Mouse (Mus musculus) limb, embryonic 14.5 days (tissue): ENCODE measurements around the gene Bmp6. TPM values are rescaled to one million over a fixed set of nuclear protein-coding genes. Genes with fewer than 3 reads are reported as not detected.

Experiments used
- ATAC-seq: fragments of 200-750 bp; cut with Nextera tagmentation; 2 replicates; pipeline ENCODE4 v1.8.0; 2017; ENCODE audit warnings: low read depth, moderate number of reproducible peaks, moderate TSS enrichment; ENCODE audit not compliant: low FRiP score
- DNase-seq: peaks from one replicate; pipeline ENCODE4 v3.0.0-alpha.2; 2015; ENCODE audit warnings: low spot score
- H3K27ac ChIP-seq: fragments of 300-500 bp; sonication (generic); replicated peaks from 2 replicates; pipeline ENCODE4 v1.5.1; 2014; ENCODE audit warnings: low read depth, mild to moderate bottlenecking, low read length, moderate library complexity, mixed read lengths
- H3K27me3 ChIP-seq: fragments of 300-500 bp; sonication (generic); 2 replicates; pipeline ENCODE4 v1.6.1; 2014; ENCODE audit warnings: low read length, mixed read lengths; ENCODE audit not compliant: control insufficient read depth, insufficient read depth
- H3K36me3 ChIP-seq: fragments of 300-500 bp; sonication (generic); 2 replicates; pipeline ENCODE4 v1.6.1; 2014; ENCODE audit warnings: mild to moderate bottlenecking, low read length, moderate library complexity, mixed read lengths; ENCODE audit not compliant: control insufficient read depth, insufficient read depth
- H3K4me1 ChIP-seq: fragments of 300-500 bp; sonication (generic); 2 replicates; pipeline ENCODE4 v1.6.1; 2014; ENCODE audit warnings: antibody characterized with exemption, low read length, mixed read lengths; ENCODE audit not compliant: control insufficient read depth, insufficient read depth
- H3K4me2 ChIP-seq: fragments of 300-500 bp; sonication (generic); replicated peaks from 2 replicates; pipeline ENCODE4 v1.6.1; 2014; ENCODE audit warnings: low read depth, mild to moderate bottlenecking, low read length, moderate library complexity; ENCODE audit not compliant: severe bottlenecking
- H3K4me3 ChIP-seq: fragments of 300-500 bp; sonication (generic); replicated peaks from 2 replicates; pipeline ENCODE4 v1.5.1; 2014; ENCODE audit warnings: low read length
- H3K9ac ChIP-seq: fragments of 300-500 bp; sonication (generic); 2 replicates; pipeline ENCODE4 v1.6.1; 2014; ENCODE audit warnings: mild to moderate bottlenecking, low read depth, low read length, moderate library complexity; ENCODE audit not compliant: severe bottlenecking
- H3K9me3 ChIP-seq: fragments of 300-500 bp; sonication (generic); 2 replicates; pipeline ENCODE4 v1.6.1; 2016; ENCODE audit warnings: low read length; ENCODE audit not compliant: control insufficient read depth
- POLR2A ChIP-seq: fragments of 200-500 bp; IDR thresholded peaks from 2 replicates; pipeline ENCODE4 v1.8.0; 2012; ENCODE audit warnings: inconsistent platforms, mild to moderate bottlenecking, moderate library complexity, borderline replicate concordance; ENCODE audit not compliant: insufficient read depth, insufficient read length; ENCODE audit errors: extremely low read depth
- WGBS: fragments of 180-500 bp; shearing (Covaris S2); extraction: QIAGEN DNeasy Blood & Tissue Kit; methylation state at CpG from one replicate; pipeline ENCODE4 v1.1.7; 2014; 5-methylcytosine and 5-hydroxymethylcytosine counted together
- polyA plus RNA-seq, 2 experiments: library from polyadenylated mRNA; depleted of rRNA in 1 of 2; stranded (reverse) in 1 of 2; unstranded in 1 of 2; fragments of >200 nt; fragmentation: Nextera tagmentation in 1 of 2; extraction: Ambion mirVana in 1 of 2; gene quantifications; 2 replicates each; pipeline versions ENCODE4 v1.2.1 to v1.2.3; 2012 to 2014

Bmp6 gene
- polyA plus RNA-seq, 2 experiments = 1.9 to 6.6 TPM

DNA sequence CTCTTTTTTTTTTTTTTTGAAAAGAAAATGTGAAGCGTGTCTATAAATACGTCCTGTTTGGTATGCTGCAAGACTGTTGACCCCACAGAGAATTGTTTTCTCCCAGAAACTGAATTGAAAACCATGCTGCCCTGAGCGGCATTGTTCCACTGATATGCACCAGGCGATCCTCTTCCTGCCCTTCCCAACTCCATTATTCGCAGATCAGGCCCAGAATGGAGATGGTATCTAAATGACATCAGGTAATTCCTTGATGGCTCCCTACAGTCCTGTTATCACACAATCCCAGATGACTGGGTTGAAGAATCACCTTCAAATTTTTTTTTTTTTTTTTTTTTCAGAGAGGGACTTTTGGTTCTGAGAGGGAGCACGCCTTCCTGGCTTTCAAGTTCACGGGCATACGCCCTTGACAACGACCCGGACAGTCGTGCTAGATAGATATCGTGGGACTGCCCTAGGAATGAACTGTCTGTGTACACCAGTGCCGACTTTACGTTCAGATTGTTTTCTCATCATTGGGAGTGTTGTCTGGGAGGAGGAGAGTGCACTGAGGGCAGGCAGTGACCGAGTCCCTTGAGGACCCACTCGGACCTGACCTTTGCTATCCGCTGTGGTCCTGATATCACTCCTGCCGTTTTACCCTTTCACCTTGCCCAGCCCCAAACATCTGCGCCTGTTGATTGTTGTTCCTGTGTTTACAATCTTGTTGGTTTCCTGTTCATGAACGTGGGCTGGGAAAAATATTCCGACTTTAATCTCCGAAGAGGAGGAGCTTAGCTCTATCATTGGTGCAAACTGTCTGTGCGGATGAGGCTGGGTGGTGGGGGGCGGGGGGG, 8.7 kb downstream of the Bmp6 start:
- ATAC-seq (no peak), DNase-seq (no peak)
- no peak overlapping the region for H3K4me2 ChIP-seq
- H3K4me1 ChIP-seq = no peaks in the 10 kb centered on the region
- no peak for TF ChIP-seq POLR2A
- H3K4me3 ChIP-seq = no peak overlapping the region
- WGBS = 69% methylated on average over 24 of the region's 24 CpGs
- no peaks in the 10 kb centered on the region for H3K36me3 ChIP-seq
- H3K9me3 ChIP-seq = no peaks in the 10 kb centered on the region
- H3K9ac ChIP-seq = no peak overlapping the region
- H3K27ac ChIP-seq = no peak overlapping the region
- H3K27me3 ChIP-seq = 0 out of 2 replicates have a peak, but pooled peaks cover 13% of the 10 kb centered on the region

DNA sequence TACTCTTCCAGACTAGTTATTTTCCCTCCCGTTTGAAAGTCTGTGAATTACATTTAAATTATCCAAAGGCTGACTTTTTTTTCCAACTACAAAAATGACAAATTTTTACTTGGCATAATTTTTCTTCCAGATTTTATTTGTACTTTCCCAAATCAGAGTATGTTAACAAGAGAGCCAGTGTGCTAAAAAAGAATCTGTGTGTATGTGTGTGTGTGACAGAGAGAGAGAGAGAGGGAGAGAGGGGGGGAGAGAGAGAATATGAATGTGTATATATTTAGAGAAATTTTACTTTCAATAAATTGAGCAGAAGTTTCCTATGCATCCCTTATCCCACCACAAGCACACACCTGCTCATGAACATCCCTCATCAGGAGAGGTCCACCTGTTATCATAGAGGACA, 9.4 kb downstream of the Bmp6 start:
- 0 out of 2 replicates have a peak, but pooled peaks cover 12% of the 10 kb centered on the region for H3K27me3 ChIP-seq
- H3K9ac ChIP-seq = no peak overlapping the region
- DNase-seq (no peak), ATAC-seq (no peak)
- no peaks in the 10 kb centered on the region for H3K9me3 ChIP-seq
- no peak for TF ChIP-seq POLR2A
- no peak overlapping the region for H3K4me2 ChIP-seq
- 53% methylated on average over 1 of the region's 1 CpGs for WGBS
- H3K4me3 ChIP-seq = no peak overlapping the region
- no peak overlapping the region for H3K27ac ChIP-seq
- no peaks in the 10 kb centered on the region for H3K36me3 ChIP-seq
- no peaks in the 10 kb centered on the region for H3K4me1 ChIP-seq

DNA sequence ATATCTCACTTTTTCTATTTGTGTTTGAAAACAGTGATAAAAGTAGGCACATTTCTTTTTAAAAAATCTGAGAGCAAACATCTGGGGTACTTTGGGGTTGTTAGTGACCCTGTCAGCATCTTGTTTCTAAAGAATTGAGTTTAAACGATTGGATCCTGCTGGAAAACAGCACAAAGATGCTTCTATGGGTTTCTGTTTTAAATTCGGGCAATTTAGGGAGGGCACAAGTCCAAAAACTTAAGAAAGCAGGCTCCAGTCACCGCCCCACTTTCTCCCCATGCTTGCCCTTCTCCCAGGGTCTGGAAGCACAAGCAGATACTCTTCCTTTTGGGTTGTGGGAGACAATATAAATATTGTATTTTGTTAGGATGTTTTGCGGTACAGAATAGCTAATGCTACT, 14.1 kb downstream of the Bmp6 start:
- no peak for DNase-seq

DNA sequence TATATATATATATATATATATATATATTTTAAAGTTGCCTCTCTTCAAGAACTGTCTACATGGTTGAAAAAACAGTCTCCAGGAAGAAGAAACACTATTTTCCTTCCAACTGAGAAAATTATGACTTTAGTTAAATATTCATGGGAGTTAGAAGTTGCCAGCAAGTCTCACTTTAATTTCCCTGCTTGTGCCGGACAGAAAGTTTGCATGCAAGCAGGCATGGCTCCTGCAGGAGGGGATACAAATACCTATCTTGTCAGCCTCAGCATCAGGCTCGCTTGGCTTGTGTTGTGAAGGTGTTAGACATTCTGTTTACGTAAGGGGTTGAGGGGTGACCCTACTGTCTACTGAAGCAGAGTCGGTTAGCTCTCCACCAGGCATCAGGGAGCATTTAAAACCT, 17.8 kb downstream of the Bmp6 start:
- Histone ChIP-seq H3K27ac (no peak overlapping the region), H3K4me2 (no peak overlapping the region), H3K9ac (no peak overlapping the region), H3K27me3 (no peaks in the 10 kb centered on the region), H3K9me3 (no peaks in the 10 kb centered on the region), H3K4me1 (0 out of 2 replicates have a peak, but pooled peaks cover 2% of the 10 kb centered on the region), H3K36me3 (no peaks in the 10 kb centered on the region), H3K4me3 (no peak overlapping the region)
- DNase-seq (no peak), ATAC-seq (no peak)
- no peak for TF ChIP-seq POLR2A
- WGBS = 64% methylated on average over 4 of the region's 4 CpGs

More for the DNA sequence above, 14.1 kb downstream of the Bmp6 start:
- H3K27ac ChIP-seq = no peak overlapping the region
- H3K9ac ChIP-seq = no peak overlapping the region
- no peak overlapping the region for H3K4me3 ChIP-seq
- 0 out of 2 replicates have a peak, but pooled peaks cover 2% of the 10 kb centered on the region for H3K4me1 ChIP-seq
- H3K36me3 ChIP-seq = no peaks in the 10 kb centered on the region
- H3K4me2 ChIP-seq = no peak overlapping the region
- no peak for ATAC-seq
- WGBS = 71% methylated on average over 4 of the region's 4 CpGs
- H3K9me3 ChIP-seq = no peaks in the 10 kb centered on the region
- no peak for TF ChIP-seq POLR2A
- H3K27me3 ChIP-seq = no peaks in the 10 kb centered on the region

DNA sequence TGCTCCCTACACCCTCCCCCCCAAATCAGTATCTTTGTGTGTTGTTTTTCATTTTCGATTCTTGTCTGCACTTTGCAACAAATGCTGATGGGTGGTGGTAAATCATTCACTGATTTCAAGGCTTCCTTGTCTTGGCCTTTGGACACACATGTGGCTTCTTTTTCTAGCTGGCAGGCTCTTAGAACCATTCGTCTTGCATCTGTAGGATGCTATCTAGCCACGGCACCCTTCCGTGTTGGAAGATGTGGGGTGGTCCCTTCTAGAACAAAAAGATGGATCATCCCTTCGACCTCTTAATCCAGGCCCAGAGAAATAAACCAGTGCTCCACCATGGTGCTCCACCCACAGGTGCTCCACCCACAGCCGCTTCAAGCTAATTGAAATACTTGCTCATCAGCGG, 19.0 kb downstream of the Bmp6 start:
- H3K4me1 ChIP-seq = 0 out of 2 replicates have a peak, but pooled peaks cover 2% of the 10 kb centered on the region
- no peak overlapping the region for H3K9ac ChIP-seq
- no peak for DNase-seq
- no peak overlapping the region for H3K4me2 ChIP-seq
- 88% methylated on average over 7 of the region's 7 CpGs for WGBS
- H3K4me3 ChIP-seq = no peak overlapping the region
- ATAC-seq = no peak
- no peaks in the 10 kb centered on the region for H3K9me3 ChIP-seq
- H3K27me3 ChIP-seq = no peaks in the 10 kb centered on the region
- H3K36me3 ChIP-seq = no peaks in the 10 kb centered on the region
- H3K27ac ChIP-seq = no peak overlapping the region
- no peak for TF ChIP-seq POLR2A
